Mouse (Mus musculus) spleen, adult 18-20 months (tissue): ENCODE measurements around the gene Cdc45.
A peak's percentile ranks its signal among the peaks of the same experiment; 100 is the strongest.

Experiments
- DNase-seq, 2 experiments: peaks; one replicate each; pipeline ENCODE4 v3.0.0; 2022; ENCODE audit warnings: mixed read lengths in 2 of 2

Cdc45 gene

GRCm38 (mm10) chr16:18788627-18789406 lies 23.0 kb downstream of the Cdc45 start:
- no peak for DNase-seq

GRCm38 (mm10) chr16:18786652-18787051 lies 25.1 kb downstream of the Cdc45 start:
- DNase-seq, result no peak

- DNase-seq, result no peak
These were observed 26.3 kb downstream of the Cdc45 start for GRCm38 (mm10) chr16:18785485-18785884.

GRCm38 (mm10) chr16:18785025-18785424 lies 26.8 kb downstream of the Cdc45 start:
- DNase-seq, result no peak

- no peak for DNase-seq
These were observed 30.0 kb downstream of the Cdc45 start for GRCm38 (mm10) chr16:18781810-18782209.

GRCm38 (mm10) chr16:18778461-18778860 lies 33.3 kb downstream of the Cdc45 start:
- no peak for DNase-seq

- no peak for DNase-seq
These were observed 34.4 kb downstream of the Cdc45 start for GRCm38 (mm10) chr16:18777101-18778080.

GRCm38 (mm10) chr16:18776556-18777100 lies 35.2 kb downstream of the Cdc45 start, which contains the start of gene Cldn5:
Cldn5 (plus strand) TSS chr16:18776847.
- peak in 1 of 2 experiments; percentile 6 for DNase-seq

GRCm38 (mm10) chr16:18775621-18776555 lies 35.9 kb downstream of the Cdc45 start:
- no peak for DNase-seq

GRCm38 (mm10) chr16:18773936-18774335 lies 37.9 kb downstream of the Cdc45 start:
- DNase-seq, result no peak

- no peak for DNase-seq
These were observed 42.3 kb downstream of the Cdc45 start for GRCm38 (mm10) chr16:18769501-18769900.

- no peak for DNase-seq
These were observed 45.4 kb downstream of the Cdc45 start for GRCm38 (mm10) chr16:18766390-18766789.

GRCm38 (mm10) chr16:18762960-18763359 lies 48.8 kb downstream of the Cdc45 start:
- DNase-seq, result no peak

GRCm38 (mm10) chr16:18761734-18762133 lies 50.1 kb downstream of the Cdc45 start:
- no peak for DNase-seq

- no peak for DNase-seq
These were observed 59.8 kb downstream of the Cdc45 start for GRCm38 (mm10) chr16:18751885-18752499.

GRCm38 (mm10) chr16:18751101-18751500 lies 60.7 kb downstream of the Cdc45 start:
- DNase-seq, result no peak

GRCm38 (mm10) chr16:18746268-18747122 lies 65.3 kb downstream of the Cdc45 start:
- DNase-seq, result no peak

- DNase-seq, result no peak
These were observed 73.5 kb downstream of the Cdc45 start for GRCm38 (mm10) chr16:18738303-18738702.

GRCm38 (mm10) chr16:18733100-18733956 lies 78.5 kb downstream of the Cdc45 start:
- no peak for DNase-seq

- DNase-seq, result no peak
These were observed 81.1 kb downstream of the Cdc45 start for GRCm38 (mm10) chr16:18730640-18731039.
